Mouse (Mus musculus) limb, embryonic 13.5 days (tissue): ENCODE results near the gene Usp2. TPM values are rescaled to one million over a fixed set of nuclear protein-coding genes. Genes with fewer than 3 reads are reported as not detected.

Experiments used
- ATAC-seq: fragments of 200-750 bp; cut with Nextera tagmentation; 2 replicates; pipeline ENCODE4 v1.8.0; 2017; ENCODE audit warnings: low read depth, moderate number of reproducible peaks, moderate TSS enrichment; ENCODE audit not compliant: low FRiP score
- H3K27ac ChIP-seq: fragments of 300-500 bp; sonication (generic); 2 replicates; pipeline ENCODE4 v1.5.1; 2015; ENCODE audit warnings: inconsistent platforms, mild to moderate bottlenecking, moderate library complexity
- H3K27me3 ChIP-seq: fragments of 300-500 bp; sonication (generic); 2 replicates; pipeline ENCODE4 v1.6.1; 2015; ENCODE audit warnings: mild to moderate bottlenecking, inconsistent platforms
- H3K36me3 ChIP-seq: fragments of 300-500 bp; sonication (generic); 2 replicates; pipeline ENCODE4 v1.6.1; 2015; ENCODE audit warnings: inconsistent platforms, mild to moderate bottlenecking, moderate library complexity
- H3K4me1 ChIP-seq: fragments of 300-500 bp; sonication (generic); 2 replicates; pipeline ENCODE4 v1.6.1; 2015; ENCODE audit warnings: inconsistent platforms
- H3K4me2 ChIP-seq: fragments of 300-500 bp; sonication (generic); replicated peaks from 2 replicates; pipeline ENCODE4 v1.6.1; 2015; ENCODE audit warnings: inconsistent platforms, mild to moderate bottlenecking, moderate library complexity
- H3K4me3 ChIP-seq: fragments of 300-500 bp; sonication (generic); 2 replicates; pipeline ENCODE4 v1.5.1; 2015; ENCODE audit warnings: moderate library complexity, mild to moderate bottlenecking, inconsistent platforms
- H3K9ac ChIP-seq: fragments of 300-500 bp; sonication (generic); 2 replicates; pipeline ENCODE4 v1.6.1; 2015; ENCODE audit warnings: mild to moderate bottlenecking, inconsistent platforms
- H3K9me3 ChIP-seq: fragments of 300-500 bp; sonication (generic); 2 replicates; pipeline ENCODE4 v1.6.1; 2016; ENCODE audit warnings: inconsistent platforms
- WGBS: fragments of 180-500 bp; shearing (Covaris S2); methylation state at CpG from one replicate; pipeline ENCODE4 v1.1.7; 2015; 5-methylcytosine and 5-hydroxymethylcytosine counted together
- polyA plus RNA-seq: library from polyadenylated mRNA; unstranded; fragments of >200 nt; fragmentation: Nextera tagmentation; extraction: Ambion mirVana; gene quantifications from 2 replicates; pipeline ENCODE4 v1.2.1, GENCODE M21; 2015

Usp2 gene
- polyA plus RNA-seq, 1 experiment from 2014 or later, result 14.6 TPM

- Histone ChIP-seq H3K4me1 (peaks cover 3% of the 10 kb centered on the region), H3K9ac (no peak overlapping the region), H3K4me3 (no peak overlapping the region), H3K36me3 (no peaks in the 10 kb centered on the region), H3K27ac (no peak overlapping the region), H3K9me3 (no peaks in the 10 kb centered on the region), H3K4me2 (no peak overlapping the region), H3K27me3 (peaks cover 28% of the 10 kb centered on the region)
- 70% methylated on average over 15 of the region's 15 CpGs for WGBS
- ATAC-seq, result no peak
These were observed 18.1 kb upstream of the Usp2 start for GRCm38 (mm10) chr9:44048541-44049380.

DNA sequence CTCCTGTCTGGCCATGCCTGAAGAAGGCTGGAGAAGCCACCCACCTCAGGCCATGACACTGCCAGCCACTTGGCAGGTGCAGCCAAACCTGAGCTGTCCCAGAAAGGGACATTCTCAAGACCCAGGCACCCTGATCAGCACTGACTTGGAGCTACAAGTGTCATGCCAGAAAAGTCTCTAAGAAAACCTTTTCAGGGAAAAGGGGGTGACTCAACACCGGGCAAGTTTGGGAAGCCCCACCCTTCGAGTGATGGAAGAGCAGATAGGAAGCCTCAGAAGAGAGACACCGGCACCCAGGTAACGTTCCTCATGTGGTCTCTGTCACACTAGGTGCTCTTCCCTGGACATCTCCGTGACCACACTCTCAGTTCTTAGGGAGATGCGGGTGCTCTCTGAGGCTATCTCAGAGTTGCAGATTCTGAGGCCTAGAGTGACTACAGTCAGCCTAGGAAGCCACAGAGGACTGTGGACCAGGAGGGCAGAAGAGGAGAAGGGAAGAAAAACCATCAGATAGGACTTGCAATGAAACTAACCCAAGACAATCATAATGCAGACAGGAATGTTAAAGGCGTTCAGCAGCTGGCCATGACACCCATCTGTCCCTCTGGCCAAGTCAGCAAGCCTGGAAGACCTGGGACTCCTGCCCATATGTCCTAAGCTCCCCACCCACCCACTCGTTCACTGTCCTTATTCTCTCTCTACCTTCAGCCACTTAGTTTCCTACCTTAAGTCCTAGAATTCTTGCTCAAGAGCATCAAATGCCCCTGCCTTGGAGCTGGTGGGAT lies 17.2 kb upstream of the Usp2 start:
- H3K9me3 ChIP-seq, result no peaks in the 10 kb centered on the region
- peaks cover 20% of the 10 kb centered on the region for H3K27me3 ChIP-seq
- no peaks in the 10 kb centered on the region for H3K36me3 ChIP-seq
- H3K9ac ChIP-seq, result no peak overlapping the region
- ATAC-seq, result no peak
- 89% methylated on average over 8 of the region's 8 CpGs for WGBS
- no peak overlapping the region for H3K4me2 ChIP-seq
- no peak overlapping the region for H3K4me3 ChIP-seq
- H3K4me1 ChIP-seq, result no peaks in the 10 kb centered on the region
- no peak overlapping the region for H3K27ac ChIP-seq

DNA sequence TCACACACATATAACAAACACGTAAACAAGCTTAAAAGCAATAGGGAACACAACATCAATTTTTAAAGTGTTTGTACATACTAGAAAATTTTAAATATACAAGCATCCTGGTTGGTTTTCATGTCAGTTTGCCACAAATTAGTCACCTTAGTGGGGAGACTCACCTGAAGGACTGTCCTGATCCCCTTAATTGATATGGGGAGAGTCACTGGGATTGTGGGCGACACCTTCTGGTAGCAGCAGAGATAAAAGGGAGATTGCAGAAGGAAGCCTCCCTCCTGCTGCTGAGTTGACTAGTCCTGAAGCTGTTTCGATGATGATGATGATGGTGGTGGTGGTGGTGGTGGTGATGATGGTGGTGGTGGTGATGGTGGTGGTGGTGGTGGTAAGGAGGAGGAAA lies 14.0 kb upstream of the Usp2 start:
- no peaks in the 10 kb centered on the region for H3K36me3 ChIP-seq
- H3K9ac ChIP-seq, result no peak overlapping the region
- H3K27me3 ChIP-seq, result no peaks in the 10 kb centered on the region
- 66% methylated on average over 3 of the region's 3 CpGs for WGBS
- ATAC-seq, result no peak
- H3K9me3 ChIP-seq, result no peaks in the 10 kb centered on the region
- H3K4me2 ChIP-seq, result no peak overlapping the region
- H3K4me3 ChIP-seq, result no peak overlapping the region
- H3K4me1 ChIP-seq, result no peaks in the 10 kb centered on the region
- no peak overlapping the region for H3K27ac ChIP-seq

DNA sequence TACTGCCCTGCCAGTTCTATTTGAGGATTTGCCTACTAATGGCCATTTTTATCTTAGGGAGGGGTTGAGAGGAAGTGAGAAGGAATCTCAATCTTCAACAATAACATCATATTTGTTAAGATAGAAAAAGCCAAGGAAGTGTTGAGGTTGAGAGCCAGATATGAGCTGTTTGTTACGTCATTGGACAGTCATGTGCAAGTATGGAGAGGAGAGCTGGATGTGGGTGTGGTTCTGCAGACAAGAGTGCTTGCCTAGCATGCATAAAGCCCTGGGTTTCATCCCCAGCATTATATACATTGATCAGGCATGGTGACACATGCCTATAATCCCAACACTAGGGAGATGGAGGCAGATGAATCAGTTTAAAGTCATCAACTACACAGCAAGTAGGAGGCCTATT lies 12.9 kb upstream of the Usp2 start:
- ATAC-seq, result no peak

GRCm38 (mm10) chr9:44058606-44059005 lies 8.2 kb upstream of the Usp2 start:
- no peak overlapping the region for H3K4me3 ChIP-seq
- H3K27ac ChIP-seq, result no peak overlapping the region
- WGBS, result 86% methylated on average over 6 of the region's 6 CpGs
- ATAC-seq, result no peak
- H3K27me3 ChIP-seq, result no peaks in the 10 kb centered on the region
- no peaks in the 10 kb centered on the region for H3K4me1 ChIP-seq
- H3K4me2 ChIP-seq, result no peak overlapping the region
- H3K9ac ChIP-seq, result no peak overlapping the region
- no peaks in the 10 kb centered on the region for H3K9me3 ChIP-seq
- no peaks in the 10 kb centered on the region for H3K36me3 ChIP-seq

More for the DNA sequence above, 12.9 kb upstream of the Usp2 start:
- Histone ChIP-seq H3K9me3 (no peaks in the 10 kb centered on the region), H3K4me2 (no peak overlapping the region), H3K9ac (no peak overlapping the region), H3K36me3 (no peaks in the 10 kb centered on the region), H3K4me1 (no peaks in the 10 kb centered on the region), H3K27me3 (no peaks in the 10 kb centered on the region), H3K4me3 (no peak overlapping the region), H3K27ac (no peak overlapping the region)
- WGBS, result 64% methylated on average over 1 of the region's 1 CpGs

DNA sequence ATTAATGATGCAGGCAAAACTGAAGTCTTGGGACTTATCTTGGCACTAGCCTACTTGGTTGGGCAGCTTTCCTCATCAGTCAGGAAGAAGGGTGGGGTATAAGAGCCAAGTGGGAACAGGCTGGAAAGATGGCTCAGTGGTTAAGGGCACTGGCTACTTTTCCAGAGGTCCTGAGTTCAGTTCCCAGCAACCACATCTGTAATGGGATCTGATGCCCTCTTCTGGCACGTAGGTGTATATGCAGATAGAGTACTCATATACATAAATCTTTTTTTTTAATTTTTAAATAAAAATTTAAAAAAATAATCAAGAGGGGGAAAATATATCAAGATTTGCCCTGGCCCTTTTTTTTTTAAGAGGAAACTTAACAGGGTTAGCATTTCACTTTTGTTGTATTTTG lies 1.6 kb upstream of the Usp2 start:
- Histone ChIP-seq H3K4me2 (no peak overlapping the region), H3K9ac (no peak overlapping the region), H3K9me3 (no peaks in the 10 kb centered on the region), H3K36me3 (no peaks in the 10 kb centered on the region), H3K4me1 (peaks cover 13% of the 10 kb centered on the region), H3K27ac (no peak overlapping the region), H3K4me3 (no peak overlapping the region), H3K27me3 (peaks cover 6% of the 10 kb centered on the region; the same call in 1 of the 2 replicates)
- WGBS, result 38% methylated on average over 1 of the region's 1 CpGs
- ATAC-seq, result no peak

GRCm38 (mm10) chr9:44067241-44067959 lies 579 bp downstream of the Usp2 start:
- Histone ChIP-seq H3K9me3 (no peaks in the 10 kb centered on the region), H3K4me1 (peaks cover 33% of the 10 kb centered on the region), H3K4me2 (peak overlapping the region; percentile 94), H3K4me3 (peak overlapping the region; percentile 57), H3K9ac (peak overlapping the region; percentile 70), H3K27ac (no peak overlapping the region), H3K36me3 (no peaks in the 10 kb centered on the region), H3K27me3 (peaks cover 14% of the 10 kb centered on the region)
- WGBS, result 6% methylated on average over 15 of the region's 15 CpGs
- peak; percentile 17; the same call in 1 of the 2 replicates for ATAC-seq

- H3K4me3 ChIP-seq, result peak overlapping the region; percentile 57
- WGBS, result 76% methylated on average over 6 of the region's 6 CpGs
- H3K9me3 ChIP-seq, result no peaks in the 10 kb centered on the region
- H3K4me1 ChIP-seq, result peaks cover 39% of the 10 kb centered on the region
- no peak for ATAC-seq
- H3K27ac ChIP-seq, result no peak overlapping the region
- peaks cover 14% of the 10 kb centered on the region for H3K27me3 ChIP-seq
- peak overlapping the region; percentile 94 for H3K4me2 ChIP-seq
- no peak overlapping the region for H3K9ac ChIP-seq
- no peaks in the 10 kb centered on the region for H3K36me3 ChIP-seq
These were observed 1.1 kb downstream of the Usp2 start for GRCm38 (mm10) chr9:44067960-44068330.

GRCm38 (mm10) chr9:44069252-44069651 lies 2.4 kb downstream of the Usp2 start:
- Histone ChIP-seq H3K9me3 (no peaks in the 10 kb centered on the region), H3K27ac (no peak overlapping the region), H3K4me1 (peaks cover 40% of the 10 kb centered on the region), H3K9ac (no peak overlapping the region), H3K27me3 (peaks cover 14% of the 10 kb centered on the region), H3K36me3 (no peaks in the 10 kb centered on the region), H3K4me3 (no peak overlapping the region), H3K4me2 (no peak overlapping the region)
- no peak for ATAC-seq
- WGBS, result 17% methylated on average over 7 of the region's 7 CpGs

DNA sequence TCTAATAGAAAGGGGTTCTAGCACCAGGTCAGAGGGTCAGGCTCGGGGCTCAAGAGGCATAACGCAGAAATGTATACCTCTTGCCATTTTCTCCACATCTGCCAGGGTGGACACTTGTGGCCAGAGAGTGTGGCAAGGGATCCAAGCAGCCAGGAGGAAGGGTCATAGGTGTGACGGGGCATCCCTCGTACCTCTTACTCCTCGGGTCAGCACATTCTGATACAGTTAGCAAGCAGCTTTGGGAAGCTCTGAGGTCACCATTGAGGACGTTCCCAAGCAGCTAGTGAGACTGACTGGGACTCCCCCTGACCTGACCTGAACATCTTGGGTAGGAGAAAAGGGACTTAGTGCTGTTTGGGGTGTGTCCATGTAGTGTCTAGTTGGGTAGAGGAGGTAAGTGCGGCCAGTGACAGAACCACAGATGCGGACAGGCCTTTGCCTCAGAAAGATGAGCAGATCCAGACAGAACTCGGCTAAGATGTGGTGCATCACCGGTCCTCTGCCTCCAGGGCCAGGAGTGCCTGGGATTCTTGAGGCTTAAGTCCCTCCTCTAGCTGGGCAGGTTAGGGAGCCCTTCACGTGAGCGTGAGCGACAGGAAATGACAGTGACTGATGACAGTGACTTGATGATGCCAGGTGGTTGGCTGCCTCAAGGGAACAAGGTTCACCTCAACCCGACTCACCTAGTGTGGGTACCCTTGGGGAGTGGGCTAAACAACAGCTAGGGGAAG lies 3.5 kb downstream of the Usp2 start:
- Histone ChIP-seq H3K4me3 (no peak overlapping the region), H3K27ac (no peak overlapping the region), H3K36me3 (no peaks in the 10 kb centered on the region), H3K9ac (no peak overlapping the region), H3K9me3 (no peaks in the 10 kb centered on the region), H3K4me2 (no peak overlapping the region), H3K27me3 (peaks cover 14% of the 10 kb centered on the region), H3K4me1 (peaks cover 40% of the 10 kb centered on the region)
- 62% methylated on average over 14 of the region's 14 CpGs for WGBS
- no peak for ATAC-seq

- H3K4me1 ChIP-seq, result peaks cover 40% of the 10 kb centered on the region
- no peak overlapping the region for H3K4me2 ChIP-seq
- no peak overlapping the region for H3K9ac ChIP-seq
- no peaks in the 10 kb centered on the region for H3K36me3 ChIP-seq
- H3K9me3 ChIP-seq, result no peaks in the 10 kb centered on the region
- 28% methylated on average over 8 of the region's 8 CpGs for WGBS
- H3K4me3 ChIP-seq, result no peak overlapping the region
- no peak overlapping the region for H3K27ac ChIP-seq
- peaks cover 14% of the 10 kb centered on the region for H3K27me3 ChIP-seq
- no peak for ATAC-seq
These were observed 4.0 kb downstream of the Usp2 start for GRCm38 (mm10) chr9:44070844-44071231.
